Mouse (Mus musculus): ENCODE measurements around the gene Pde6g. TPM values are rescaled to one million over a fixed set of nuclear protein-coding genes. Genes with fewer than 3 reads are reported as not detected.

The Pde6g gene
- total and polyA plus RNA-seq, 2 experiments from 2014 or later = 0.37 TPM; not detected in 1

DNA sequence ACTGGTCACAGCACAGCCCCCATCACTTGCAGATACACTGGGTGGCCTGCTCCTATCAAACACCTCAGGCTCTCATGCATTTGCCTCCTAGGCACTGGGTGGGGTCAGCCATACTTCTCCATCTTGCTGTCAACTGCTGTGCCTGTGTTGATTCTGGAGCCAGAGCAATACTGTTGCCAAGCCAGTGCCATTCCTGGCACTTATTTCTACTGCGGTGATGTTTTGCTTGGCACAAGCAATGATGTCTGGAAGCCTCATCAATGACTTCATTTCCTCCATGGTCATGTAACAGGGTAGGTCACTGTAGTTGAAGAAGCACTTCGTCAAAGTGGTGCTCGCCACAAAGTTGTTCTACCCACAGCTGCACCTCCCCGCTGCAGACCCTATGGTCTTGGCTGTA, 12.2 kb upstream of the Pde6g start:
- TF ChIP-seq CTCF (IDR thresholded peaks at IDR 0.05) = no peak
- no peak for ATAC-seq (ENCODE audit: low FRiP score)
- peaks cover 33% of the 10 kb centered on the region for H3K36me3 ChIP-seq (ENCODE audit: insufficient read depth, low read length)

DNA sequence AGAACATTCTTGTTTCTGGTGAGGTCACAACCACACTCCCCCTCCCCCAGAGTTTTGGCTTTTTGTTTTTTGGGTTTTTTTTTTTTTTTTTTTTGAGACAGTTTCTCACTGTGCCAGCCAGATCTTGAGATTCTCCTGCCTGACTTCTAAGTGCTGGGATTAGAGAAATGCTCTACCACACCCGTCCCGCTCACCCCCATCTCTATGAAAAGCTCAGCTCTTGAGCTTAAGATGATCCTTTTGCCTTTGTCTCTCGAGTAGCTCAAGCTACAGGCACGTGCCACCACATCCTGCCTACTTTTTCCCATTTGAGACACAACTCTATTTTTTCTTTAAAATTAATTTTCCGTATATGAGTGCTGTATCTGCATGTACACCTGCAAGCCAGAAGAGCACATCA, 11.1 kb upstream of the Pde6g start:
- Histone ChIP-seq H3K9ac (replicated peaks; ENCODE audit: low read length, poor library complexity, severe bottlenecking) (no peak overlapping the region), H3K9me3 (ENCODE audit: low read length) (no peaks in the 10 kb centered on the region), H3K4me3 (ENCODE audit: low read depth, low read length) (no peak overlapping the region), H3K4me2 (ENCODE audit: low read depth, low read length, poor library complexity, severe bottlenecking) (no peak overlapping the region), H3K27me3 (ENCODE audit: insufficient read depth, low read length) (no peaks in the 10 kb centered on the region), H3K27ac (ENCODE audit: low read depth, low read length) (no peak overlapping the region), H3K36me3 (ENCODE audit: insufficient read depth, low read length) (peaks cover 27% of the 10 kb centered on the region), H3K4me1 (ENCODE audit: insufficient read depth, low read length) (peaks cover 15% of the 10 kb centered on the region; the same call in 1 of the 2 replicates)
- no peak for ATAC-seq (ENCODE audit: low FRiP score)
- WGBS = 86% methylated on average over 5 of the region's 5 CpGs
- no peak for DNase-seq (ENCODE audit: low spot score)
- TF ChIP-seq CTCF (IDR thresholded peaks at IDR 0.05) = no peak

More for the DNA sequence above, 12.2 kb upstream of the Pde6g start:
- Histone ChIP-seq H3K4me2 (ENCODE audit: low read depth, low read length, poor library complexity, severe bottlenecking) (no peak overlapping the region), H3K4me1 (ENCODE audit: insufficient read depth, low read length) (peaks cover 15% of the 10 kb centered on the region; the same call in 1 of the 2 replicates), H3K27me3 (ENCODE audit: insufficient read depth, low read length) (no peaks in the 10 kb centered on the region), H3K9ac (replicated peaks; ENCODE audit: low read length, poor library complexity, severe bottlenecking) (0 out of 2 replicates have a peak overlapping the region, but pooled peaks have one; percentile 37), H3K9me3 (ENCODE audit: low read length) (no peaks in the 10 kb centered on the region), H3K27ac (ENCODE audit: low read depth, low read length) (no peak overlapping the region), H3K4me3 (ENCODE audit: low read depth, low read length) (no peak overlapping the region)
- WGBS = 96% methylated on average over 4 of the region's 4 CpGs
- DNase-seq (ENCODE audit: low spot score) = no peak

GRCm38 (mm10) chr11:120463536-120463935, 10.2 kb upstream of the Pde6g start:
- Histone ChIP-seq H3K9me3 (ENCODE audit: low read length) (no peaks in the 10 kb centered on the region), H3K27me3 (ENCODE audit: insufficient read depth, low read length) (no peaks in the 10 kb centered on the region), H3K36me3 (ENCODE audit: insufficient read depth, low read length) (peaks cover 27% of the 10 kb centered on the region), H3K9ac (replicated peaks; ENCODE audit: low read length, poor library complexity, severe bottlenecking) (no peak overlapping the region), H3K27ac (ENCODE audit: low read depth, low read length) (no peak overlapping the region), H3K4me1 (ENCODE audit: insufficient read depth, low read length) (peaks cover 15% of the 10 kb centered on the region; the same call in 1 of the 2 replicates), H3K4me3 (ENCODE audit: low read depth, low read length) (no peak overlapping the region), H3K4me2 (ENCODE audit: low read depth, low read length, poor library complexity, severe bottlenecking) (no peak overlapping the region)
- no peak for ATAC-seq (ENCODE audit: low FRiP score)
- no peak for DNase-seq (ENCODE audit: low spot score)
- 86% methylated on average over 2 of the region's 2 CpGs for WGBS
- no peak for TF ChIP-seq CTCF (IDR thresholded peaks at IDR 0.05)

DNA sequence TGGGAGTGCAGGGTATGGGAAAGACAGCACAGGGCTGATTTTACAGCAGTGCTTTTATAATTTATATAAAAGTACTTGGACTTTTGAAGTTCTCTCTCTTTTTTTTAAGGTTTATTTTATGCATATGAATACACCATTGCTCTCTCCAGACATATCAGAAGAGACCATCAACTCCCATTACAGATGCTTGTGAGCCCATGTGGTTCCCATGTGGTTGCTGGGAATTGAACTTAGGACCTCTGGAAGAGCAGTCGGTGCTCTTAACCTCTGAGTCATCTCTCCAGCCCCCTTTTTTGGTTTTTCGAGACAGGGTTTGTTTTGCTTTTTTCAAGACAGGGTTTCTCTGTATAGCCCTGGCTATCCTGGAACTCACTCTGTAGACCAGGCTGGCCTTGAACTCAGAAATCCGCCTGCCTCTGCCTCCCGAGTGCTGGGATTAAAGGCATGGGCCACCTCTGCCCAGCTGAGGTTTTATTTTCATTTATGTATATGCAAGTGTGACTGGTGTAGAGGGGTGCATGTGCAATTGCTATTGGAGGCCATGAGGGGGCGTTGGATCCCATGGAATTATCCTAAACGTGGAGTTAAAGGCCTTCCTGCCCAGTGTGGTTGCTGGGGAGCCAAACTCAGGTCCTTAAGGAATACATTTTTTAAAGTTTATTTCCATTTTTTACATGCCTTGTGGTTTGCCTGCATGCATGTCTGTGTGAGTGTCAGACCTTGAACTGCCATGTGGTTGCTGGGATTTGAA, 5.7 kb upstream of the Pde6g start:
- WGBS = 68% methylated on average over 6 of the region's 6 CpGs
- ATAC-seq (ENCODE audit: low FRiP score) (no peak), DNase-seq (ENCODE audit: low spot score) (no peak)
- H3K27ac ChIP-seq (ENCODE audit: low read depth, low read length) = 0 out of 2 replicates have a peak overlapping the region, but pooled peaks have one; percentile 55
- peak; percentile 32; the same call in 1 of the 2 replicates for TF ChIP-seq CTCF (IDR thresholded peaks at IDR 0.05)
- no peaks in the 10 kb centered on the region; the same call in 1 of the 2 replicates for H3K4me1 ChIP-seq (ENCODE audit: insufficient read depth, low read length)
- H3K4me2 ChIP-seq (ENCODE audit: low read depth, low read length, poor library complexity, severe bottlenecking) = peak overlapping the region; percentile 84
- no peaks in the 10 kb centered on the region for H3K27me3 ChIP-seq (ENCODE audit: insufficient read depth, low read length)
- H3K36me3 ChIP-seq (ENCODE audit: insufficient read depth, low read length) = peaks cover 23% of the 10 kb centered on the region
- peak overlapping the region; percentile 64; the same call in 1 of the 2 replicates for H3K9ac ChIP-seq (replicated peaks; ENCODE audit: low read length, poor library complexity, severe bottlenecking)
- H3K4me3 ChIP-seq (ENCODE audit: low read depth, low read length) = peak overlapping the region; percentile 65
- H3K9me3 ChIP-seq (ENCODE audit: low read length) = no peaks in the 10 kb centered on the region

DNA sequence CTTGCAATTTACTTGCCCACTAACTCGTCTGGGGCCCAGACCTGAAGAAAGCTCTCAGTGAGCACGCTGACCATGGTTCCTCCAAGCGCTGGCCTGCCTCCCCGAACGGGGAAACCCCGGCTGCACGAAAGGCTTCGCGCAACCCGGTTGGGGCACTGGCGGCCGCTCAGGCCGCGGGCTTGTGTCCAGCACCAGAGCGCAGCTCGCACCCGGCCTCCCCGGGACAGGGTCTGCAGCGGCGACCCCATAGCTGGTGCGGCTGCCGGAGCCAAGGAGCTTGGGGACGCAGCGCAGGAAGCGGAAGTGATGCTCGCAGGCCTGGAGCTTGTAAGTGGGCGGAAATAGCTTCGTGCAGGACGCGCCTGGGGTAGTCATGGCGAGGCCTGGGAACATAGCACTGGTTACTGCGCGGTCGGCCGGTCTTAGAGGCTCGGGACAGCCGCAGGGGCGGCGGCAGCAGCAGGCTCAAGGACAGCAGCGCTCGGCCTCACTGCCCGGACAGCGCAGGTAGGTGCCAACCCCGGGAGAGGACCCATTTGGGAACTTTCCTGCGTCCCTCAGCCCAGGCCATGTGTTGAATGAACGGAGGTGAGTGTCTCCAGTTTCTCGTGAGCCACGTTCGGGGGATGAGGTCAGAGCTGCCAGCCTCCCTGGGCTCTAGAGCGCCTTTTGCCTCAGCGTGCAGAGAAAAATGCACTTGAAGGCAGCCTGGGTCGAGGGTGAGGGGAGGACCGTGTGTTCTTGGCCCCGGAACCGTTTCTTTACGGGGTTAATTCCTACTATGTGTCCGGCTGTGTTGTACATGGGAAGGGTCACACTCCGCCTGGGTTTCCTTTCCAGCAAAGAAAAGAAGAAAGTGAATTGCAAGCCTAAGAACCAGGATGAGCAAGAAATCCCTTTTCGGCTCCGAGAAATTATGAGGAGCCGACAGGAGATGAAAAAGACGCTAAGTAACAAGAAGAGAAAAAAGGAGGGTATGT, 4.8 kb upstream of the Pde6g start, which contains the start of the genes Oxld1 and Ccdc137:
Gene Oxld1, minus strand, starts transcription at position 297 of the 980 bp plus-strand sequence.
Gene Ccdc137, plus strand, starts transcription at position 344 of the 980 bp plus-strand sequence.
- Histone ChIP-seq H3K27ac (ENCODE audit: low read depth, low read length) (peak within 1 kb of the TSS; percentile 55), H3K27me3 (ENCODE audit: insufficient read depth, low read length) (no peaks in the 10 kb centered on the region), H3K36me3 (ENCODE audit: insufficient read depth, low read length) (peaks cover 20% of the 10 kb centered on the region), H3K4me1 (ENCODE audit: insufficient read depth, low read length) (no peaks in the 10 kb centered on the region; the same call in 1 of the 2 replicates), H3K4me3 (ENCODE audit: low read depth, low read length) (peak within 1 kb of the TSS; percentile 65), H3K4me2 (ENCODE audit: low read depth, low read length, poor library complexity, severe bottlenecking) (peak within 1 kb of the TSS; percentile 84), H3K9me3 (ENCODE audit: low read length) (no peaks in the 10 kb centered on the region), H3K9ac (replicated peaks; ENCODE audit: low read length, poor library complexity, severe bottlenecking) (peak within 1 kb of the TSS; percentile 64)
- 5% methylated on average over 62 of the region's 62 CpGs for WGBS
- ATAC-seq (ENCODE audit: low FRiP score) (peak; percentile 90), DNase-seq (ENCODE audit: low spot score) (peak; percentile 92)
- no peak for TF ChIP-seq CTCF (IDR thresholded peaks at IDR 0.05)

Data from midbrain, postnatal 0 days (tissue).